Mouse (Mus musculus) frontal cortex, postnatal 36 days (tissue): ENCODE data around the gene Cog5.

Experiments
- DNase-seq, 2 experiments: peaks; one replicate each; pipeline ENCODE4 v3.0.0; 2022; ENCODE audit warnings: low spot score in 2 of 2

Gene Cog5

DNA sequence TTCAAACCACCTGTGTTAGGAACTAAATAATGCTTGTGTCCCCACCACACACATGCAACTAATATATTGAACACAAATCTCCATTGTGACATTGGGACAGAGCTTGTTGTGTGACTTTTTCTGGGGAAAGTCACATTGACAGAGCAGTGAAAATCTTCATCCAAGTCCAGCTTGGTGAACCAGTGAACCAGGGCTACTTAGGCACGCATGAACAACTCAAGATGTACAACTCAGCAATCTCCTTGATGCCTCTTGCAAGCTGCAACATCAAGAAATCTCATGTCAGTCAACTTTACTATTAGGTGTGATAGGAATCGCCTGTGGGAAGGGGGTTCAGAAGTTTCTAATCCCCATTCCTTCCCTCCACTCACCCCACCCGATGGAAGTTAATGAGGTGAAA lies 169.0 kb downstream of the Cog5 start:
- no peak for DNase-seq

DNA sequence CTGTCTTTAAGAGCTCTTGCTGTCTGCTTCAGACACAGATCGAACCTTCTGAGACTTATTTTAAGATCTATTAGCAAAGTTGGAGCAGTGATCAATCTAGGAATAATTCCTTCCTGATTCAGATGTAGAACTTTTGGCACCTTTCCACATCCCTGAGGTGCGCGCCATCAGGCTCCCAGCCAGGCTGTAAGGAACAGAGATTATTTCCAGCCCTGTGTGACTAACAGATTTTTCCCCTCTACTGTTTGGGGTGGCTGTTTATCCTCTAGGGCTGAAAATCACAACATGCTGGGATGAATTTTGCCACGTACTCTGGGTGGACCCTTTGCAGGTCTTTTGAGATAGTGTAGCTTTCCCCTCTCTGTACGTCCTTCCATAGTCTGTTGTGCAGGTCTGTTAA lies 170.2 kb downstream of the Cog5 start:
- peak in 1 of 2 experiments; percentile 26 for DNase-seq

GRCm38 (mm10) chr12:31825821-31826220 lies 171.2 kb downstream of the Cog5 start:
- DNase-seq, result peak; percentile 33 to 43

- DNase-seq, result no peak
Measured at GRCm38 (mm10) chr12:31826476-31826875, 171.8 kb downstream of the Cog5 start.

- DNase-seq, result no peak
Measured at GRCm38 (mm10) chr12:31835480-31835879, 180.8 kb downstream of the Cog5 start.

- no peak for DNase-seq
Measured at GRCm38 (mm10) chr12:31836211-31836610, 181.5 kb downstream of the Cog5 start.

GRCm38 (mm10) chr12:31838521-31838920 lies 183.9 kb downstream of the Cog5 start:
- no peak for DNase-seq

DNA sequence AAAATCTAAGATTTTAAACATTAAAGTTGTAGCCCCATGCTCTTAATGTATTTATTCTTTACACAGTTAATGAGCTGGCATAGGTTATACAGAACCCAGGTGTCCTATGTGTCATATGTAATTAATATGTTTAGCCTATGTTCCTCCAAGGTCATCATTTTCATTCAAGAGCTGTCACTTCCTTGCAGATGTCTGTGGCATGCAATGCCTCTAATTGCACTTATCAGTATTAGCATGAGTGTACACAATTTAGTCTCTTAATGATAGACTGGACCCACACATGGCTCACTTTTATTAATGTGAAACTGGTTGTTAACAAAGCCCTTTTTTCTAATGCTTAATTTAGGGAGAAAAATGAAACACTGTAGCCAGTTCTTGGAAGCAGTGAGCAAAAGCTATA lies 184.6 kb downstream of the Cog5 start:
- no peak for DNase-seq

GRCm38 (mm10) chr12:31846077-31846476 lies 191.4 kb downstream of the Cog5 start:
- DNase-seq, result no peak

- peak; percentile 50 to 53 for DNase-seq
Measured at GRCm38 (mm10) chr12:31848630-31849415, 194.2 kb downstream of the Cog5 start.

DNA sequence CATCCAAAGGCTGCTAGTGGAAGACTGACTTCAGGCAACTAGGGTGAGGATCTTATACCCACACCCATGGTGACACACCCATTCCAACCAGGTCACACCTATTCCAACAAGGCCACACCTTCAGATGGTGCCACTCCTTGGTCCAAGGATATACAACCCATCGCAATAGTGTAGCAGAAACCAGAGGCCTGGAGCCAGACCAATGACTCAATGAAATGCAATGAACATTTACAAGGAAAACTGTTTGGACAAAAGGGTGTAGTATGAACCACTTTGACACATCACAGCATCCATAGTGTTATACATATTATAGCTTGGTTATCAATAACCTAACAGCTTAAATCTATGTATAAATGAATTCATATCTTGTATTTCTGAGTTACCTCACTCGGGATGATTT lies 194.9 kb downstream of the Cog5 start:
- DNase-seq, result no peak

DNA sequence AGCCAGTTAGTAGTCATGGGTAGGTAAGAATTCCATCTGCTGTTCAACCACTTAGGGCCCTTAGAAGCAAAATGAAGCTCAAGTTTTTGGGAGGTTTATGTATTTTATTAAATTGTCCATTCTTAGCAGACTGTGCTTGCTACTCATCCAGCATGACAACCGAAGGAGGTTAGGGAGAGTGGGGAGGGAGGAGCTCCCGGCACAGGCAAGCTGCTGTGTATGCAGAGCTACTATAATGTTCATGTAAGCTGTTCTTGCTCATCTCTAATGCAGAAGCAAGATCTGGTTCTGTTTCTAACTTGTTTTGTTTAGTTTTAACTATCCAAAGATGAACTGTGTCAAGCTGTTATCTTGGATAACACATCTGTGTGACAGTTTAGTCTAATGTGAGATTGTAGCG lies 199.4 kb downstream of the Cog5 start:
- no peak for DNase-seq

GRCm38 (mm10) chr12:31854817-31855216 lies 200.1 kb downstream of the Cog5 start:
- DNase-seq, result no peak

DNA sequence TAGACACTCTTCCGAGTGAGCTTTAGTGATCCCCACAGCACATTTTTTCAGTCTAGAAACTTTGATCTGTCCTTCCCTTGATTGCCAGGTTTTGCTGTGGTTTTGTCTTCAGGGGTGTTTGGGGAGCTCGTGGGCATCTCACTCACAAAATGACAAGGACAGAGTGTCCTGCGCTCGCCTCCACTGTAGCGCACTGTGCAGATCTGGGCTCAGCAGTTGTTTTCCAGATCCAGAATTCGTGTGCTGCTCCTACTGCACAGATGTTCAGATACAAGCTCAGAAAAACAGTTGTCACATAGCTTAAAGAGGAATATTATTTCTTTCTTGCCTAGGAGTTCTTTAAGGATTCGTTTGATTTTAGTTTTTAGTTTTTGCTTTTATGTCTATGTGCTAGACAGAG lies 203.1 kb downstream of the Cog5 start:
- peak; percentile 33 to 46 for DNase-seq

GRCm38 (mm10) chr12:31862668-31863538 lies 208.2 kb downstream of the Cog5 start:
- no peak for DNase-seq

DNA sequence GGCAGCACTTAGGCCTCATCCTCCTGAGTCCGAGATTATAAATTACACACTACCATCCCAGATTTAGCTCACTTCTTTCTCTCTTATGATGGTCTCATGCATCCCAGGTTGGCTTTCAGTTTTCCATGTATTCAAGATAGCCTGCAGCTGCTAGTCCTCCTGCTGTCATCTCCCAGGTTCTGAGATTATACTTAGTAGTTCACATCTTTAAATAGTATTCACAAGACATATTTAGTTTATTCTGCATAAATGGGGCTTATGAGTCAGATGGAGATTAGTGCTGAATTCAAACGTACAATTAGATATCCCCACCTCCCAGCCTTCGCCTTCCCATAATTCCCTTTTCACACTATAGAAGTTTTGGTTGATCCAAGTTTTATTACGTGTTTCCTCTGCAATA lies 222.1 kb downstream of the Cog5 start:
- no peak for DNase-seq

- DNase-seq, result no peak
Measured at GRCm38 (mm10) chr12:31882736-31883135, 228.1 kb downstream of the Cog5 start.

- DNase-seq, result no peak
Measured at GRCm38 (mm10) chr12:31884365-31884764, 229.7 kb downstream of the Cog5 start.

DNA sequence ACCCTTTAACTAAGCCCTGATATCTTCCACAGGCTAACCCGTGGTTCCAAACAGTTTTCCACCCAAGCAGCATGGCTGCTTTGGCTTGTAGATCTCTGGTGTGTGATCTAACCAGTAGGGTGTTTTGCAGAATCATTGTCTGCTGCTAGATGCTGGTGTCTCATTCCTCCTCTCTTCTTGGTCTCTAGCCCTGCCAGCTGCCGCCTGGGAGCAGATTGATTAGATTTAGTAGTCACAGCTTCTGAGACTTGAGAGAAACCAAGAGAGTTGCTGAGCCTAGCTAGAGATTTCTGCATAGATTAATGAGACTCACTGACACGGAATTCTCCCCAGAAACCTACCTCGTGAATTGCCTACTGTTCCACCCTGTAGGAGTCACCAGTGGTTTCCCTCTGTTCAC lies 230.4 kb downstream of the Cog5 start:
- peak; percentile 15 to 16 for DNase-seq

DNA sequence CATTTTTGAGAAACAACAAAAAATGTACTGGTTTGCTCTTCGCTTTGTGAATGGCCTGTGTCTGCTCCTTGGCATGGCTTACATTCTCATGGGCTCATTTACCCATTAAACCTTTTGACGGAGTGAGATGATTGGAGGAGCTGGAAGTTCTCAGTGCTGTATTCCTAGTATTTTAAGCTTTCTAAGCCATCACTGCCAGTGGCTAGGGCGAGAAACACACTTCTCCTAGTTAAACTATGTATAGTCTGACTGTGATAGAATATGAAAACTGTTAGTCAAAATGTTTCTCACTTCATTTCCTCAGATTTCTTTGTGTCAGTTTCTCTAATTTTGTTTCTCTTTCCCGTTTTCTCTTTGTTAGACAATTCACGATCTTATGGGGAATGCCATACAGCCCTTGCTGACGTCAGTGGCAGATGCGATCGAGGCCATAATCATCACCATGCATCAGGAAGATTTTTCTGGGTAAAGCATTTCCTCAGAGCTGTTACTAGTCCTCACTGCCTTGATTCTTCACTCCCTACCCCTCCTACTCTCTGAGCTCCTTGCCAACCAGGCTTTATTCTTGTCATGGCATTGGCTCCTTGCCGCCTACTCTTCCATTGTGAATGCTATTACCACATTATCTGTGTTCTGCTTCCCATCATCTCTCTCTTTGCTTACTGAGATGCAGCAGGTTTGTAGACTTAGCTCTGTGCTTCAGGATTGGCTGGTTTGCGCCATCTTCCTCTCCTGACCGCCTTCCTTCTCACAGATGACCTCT lies 231.4 kb downstream of the Cog5 start:
- peak; percentile 72 to 85 for DNase-seq

DNA sequence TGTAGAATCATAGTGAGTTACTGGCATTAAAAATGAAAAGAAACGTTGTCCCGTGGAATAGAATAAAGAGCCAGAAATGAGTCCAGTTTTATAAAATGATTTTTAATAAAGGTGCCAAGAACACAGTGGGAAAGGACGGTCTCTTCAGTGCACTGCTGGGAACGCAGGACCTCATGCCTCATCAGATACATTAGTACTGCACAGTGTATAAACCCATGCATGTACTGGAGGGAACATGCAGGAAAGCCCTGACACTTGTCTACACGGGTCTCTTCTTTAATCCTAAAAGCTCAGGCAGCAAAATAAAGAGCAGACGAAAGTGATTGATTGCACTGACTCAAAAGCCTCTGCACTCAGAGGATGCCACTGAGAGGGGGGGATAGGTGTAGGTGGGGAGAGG lies 236.0 kb downstream of the Cog5 start:
- no peak for DNase-seq

- no peak for DNase-seq
Measured at GRCm38 (mm10) chr12:31892079-31892478, 237.4 kb downstream of the Cog5 start.
